Mouse (Mus musculus): ENCODE data around the gene Rpap3.

DNA sequence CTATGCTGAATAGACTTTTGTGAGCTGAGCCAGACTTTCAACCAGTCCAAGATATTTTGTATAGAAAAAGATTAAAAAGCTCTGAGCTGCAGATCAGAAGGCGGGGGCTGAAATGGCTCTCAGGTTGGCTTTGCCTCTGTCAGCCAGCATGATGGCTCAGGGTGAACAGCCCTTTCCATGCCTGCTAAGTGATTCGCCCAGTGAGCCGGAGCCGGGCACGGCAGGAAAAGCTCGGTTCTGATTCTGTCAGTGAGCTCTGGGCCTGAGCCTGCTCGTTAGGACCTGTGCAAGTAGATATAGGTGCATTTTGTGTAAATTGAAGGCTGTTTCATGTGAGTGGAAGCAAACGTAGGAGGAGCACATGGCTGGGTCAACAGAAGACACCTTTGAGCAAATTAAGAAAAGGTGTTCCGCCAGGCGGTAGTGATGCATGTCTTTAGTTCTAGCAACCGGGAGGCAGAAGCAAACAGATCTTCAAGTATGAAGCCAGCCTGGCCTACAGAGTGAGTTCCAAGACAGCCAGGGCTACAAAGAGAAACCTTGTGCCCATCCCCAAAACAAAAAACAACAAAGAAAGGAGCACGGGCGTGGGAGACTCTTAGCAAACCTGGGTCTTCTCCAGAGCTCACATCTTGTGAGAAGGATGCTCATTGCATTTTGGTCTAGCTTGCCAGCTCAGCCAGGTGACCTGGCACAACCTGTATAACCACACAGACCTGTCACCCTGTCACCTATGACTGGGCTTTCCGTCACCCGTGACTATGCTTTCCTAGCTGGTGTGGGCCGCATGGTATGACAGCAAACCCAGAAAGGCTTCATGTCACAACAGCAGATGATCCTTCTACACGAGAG lies 18.9 kb upstream of the Rpap3 start:
- TF ChIP-seq CTCF (IDR thresholded peaks at IDR 0.05; ENCODE audit: insufficient read depth, low read depth, low read length) (no peak), POLR2A (IDR thresholded peaks at IDR 0.05; ENCODE audit: insufficient read depth, low read depth, low read length) (no peak)

All from olfactory bulb, adult 2 months (tissue).